Mouse (Mus musculus) urinary bladder, postnatal 4 days (tissue): ENCODE data around the gene Ankrd24.
"Not testable (repeated sequence)": the region's sequence is repeated elsewhere in the genome, so short reads cannot be mapped to it uniquely, and the experiment has no call there.

Source experiments
- DNase-seq, 2 experiments: peaks; one replicate each; pipeline ENCODE4 v3.0.0; 2021 to 2022; ENCODE audit warnings: low spot score in 2 of 2

Ankrd24 gene

DNA sequence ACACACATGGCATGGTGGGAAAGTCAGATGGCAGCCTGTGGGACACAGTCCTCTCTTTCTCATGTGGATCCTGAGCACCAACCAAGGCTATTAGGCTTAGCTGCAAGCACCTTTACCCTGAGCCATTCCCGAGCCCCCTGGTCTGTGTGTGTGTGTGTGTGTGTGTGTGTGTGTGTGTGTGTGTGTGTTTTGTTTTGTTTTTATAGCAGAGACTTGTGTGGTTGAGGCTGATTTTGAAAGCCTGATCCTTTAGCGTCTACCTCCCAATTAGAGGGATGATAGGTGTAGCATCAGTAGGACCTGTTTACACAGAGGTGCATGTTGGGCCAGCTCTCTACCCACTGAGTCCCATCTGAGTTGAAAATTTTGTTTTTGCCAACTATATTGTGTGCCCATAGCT, 15.8 kb downstream of the Ankrd24 start:
- DNase-seq, result peak in 1 of 2 experiments; percentile 42

DNA sequence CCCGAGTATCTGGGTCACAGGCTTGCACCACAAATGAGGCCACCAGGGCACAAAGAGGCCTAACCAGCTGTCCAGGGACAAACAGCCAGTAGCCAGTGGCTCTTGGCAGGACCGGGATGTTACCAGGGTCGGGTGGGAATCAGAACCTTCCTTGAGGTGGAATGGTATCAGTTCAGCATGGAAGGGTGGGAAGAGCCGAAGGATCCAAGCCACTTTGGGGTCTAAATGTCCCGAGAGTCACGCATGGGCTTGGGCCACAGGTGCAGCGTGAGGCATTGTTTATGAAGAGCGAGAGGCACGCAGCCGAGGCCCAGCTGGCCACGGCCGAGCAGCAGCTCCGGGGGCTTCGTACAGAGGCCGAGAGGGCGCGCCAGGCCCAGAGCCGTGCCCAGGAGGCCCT, 16.4 kb downstream of the Ankrd24 start:
- DNase-seq, result peak; percentile 16 to 55

GRCm38 (mm10) chr10:81645391-81645790, 17.1 kb downstream of the Ankrd24 start:
- peak in 1 of 2 experiments; percentile 30 for DNase-seq

- peak; percentile 15 to 57 for DNase-seq
These were observed 17.7 kb downstream of the Ankrd24 start for GRCm38 (mm10) chr10:81646015-81646555.

- peak; percentile 74 to 87 for DNase-seq
These were observed 20.7 kb downstream of the Ankrd24 start, which contains the start of gene Gm10778 for GRCm38 (mm10) chr10:81648803-81649775. Gene Gm10778 (plus strand): TSS chr10:81649059.

GRCm38 (mm10) chr10:81655178-81655577, 26.8 kb downstream of the Ankrd24 start:
- no peak for DNase-seq

DNA sequence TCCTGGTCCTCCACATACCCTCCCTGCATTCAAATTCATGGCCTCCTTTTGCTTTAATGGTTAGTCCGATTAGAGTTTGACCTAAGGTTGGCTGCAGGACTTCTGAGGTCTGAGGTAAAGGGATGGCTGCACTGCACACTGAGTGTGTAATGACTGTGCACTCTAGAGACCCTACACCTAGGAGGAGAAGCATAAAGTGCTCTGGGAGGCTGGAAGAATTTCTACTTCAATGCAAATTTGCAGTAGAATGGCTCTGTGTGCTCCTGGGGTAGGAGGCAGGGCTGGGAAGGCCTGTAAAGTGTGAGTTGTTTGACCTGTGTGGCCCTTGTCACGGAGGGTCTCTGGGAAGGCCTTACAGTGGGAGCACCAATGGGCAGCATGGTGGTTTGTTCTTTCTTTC, 27.8 kb downstream of the Ankrd24 start:
- DNase-seq, result no peak

DNA sequence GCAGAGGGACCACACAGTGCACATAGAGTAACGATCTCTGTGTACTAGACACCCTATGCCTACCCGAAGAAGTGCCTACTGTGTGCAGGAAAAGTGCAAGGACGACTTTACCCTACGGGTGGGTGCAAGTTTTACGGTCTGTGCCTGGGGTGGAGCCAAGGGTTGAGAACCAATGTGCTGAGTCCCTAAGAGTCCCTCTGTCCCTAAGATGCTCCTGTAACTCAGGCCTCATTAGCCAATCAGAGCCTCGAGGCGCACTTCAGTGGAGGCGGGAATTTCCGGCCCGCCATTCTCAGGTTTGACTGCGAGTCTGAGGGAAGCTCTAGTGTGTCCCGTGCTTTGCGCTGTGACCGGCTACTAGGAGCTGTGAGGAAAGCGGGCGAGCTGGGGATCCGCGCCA, 58.8 kb downstream of the Ankrd24 start:
- not testable (repeated sequence) for DNase-seq
